Mouse (Mus musculus) liver, embryonic 14.5 days (tissue): ENCODE data around the gene Id3.

ENCODE experiments used
- CTCF ChIP-seq: IDR thresholded peaks from 2 replicates; pipeline ENCODE4 v1.5.1; 2016; ENCODE audit warnings: antibody characterized with exemption, low read depth, control low read depth
- EP300 ChIP-seq: IDR thresholded peaks from 2 replicates; pipeline ENCODE4 v1.6.1; 2016; ENCODE audit warnings: antibody characterized with exemption, low read depth

GRCm38 (mm10) chr4:136167701-136168100 lies 24.4 kb downstream of the Id3 start:
- TF ChIP-seq EP300 (no peak), CTCF (no peak)
